Mouse (Mus musculus): Measurements from ENCODE around the gene Pam.

Pam gene

DNA sequence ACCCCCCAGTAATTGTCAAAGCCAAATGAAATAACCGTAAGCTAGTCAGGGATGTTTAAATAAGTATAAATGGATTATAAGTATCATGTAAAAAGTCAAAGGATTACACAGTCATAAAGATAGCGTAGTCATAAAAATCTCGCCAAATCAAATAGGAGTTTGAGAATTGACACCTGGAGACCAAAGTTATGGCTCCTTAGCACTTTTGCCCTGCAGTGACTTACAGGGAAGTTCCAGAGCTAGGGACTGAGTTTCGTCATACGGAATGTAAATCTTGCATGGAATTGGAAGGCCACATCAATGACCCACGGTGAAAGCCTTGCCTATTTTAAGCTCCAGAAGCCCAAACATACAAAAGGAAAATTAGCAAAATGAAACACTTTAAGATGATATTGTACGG lies 192.6 kb downstream of the Pam start:
- DNase-seq, result no peak

- no peak for DNase-seq
These were observed 194.8 kb downstream of the Pam start for GRCm38 (mm10) chr1:97900559-97901153.

DNA sequence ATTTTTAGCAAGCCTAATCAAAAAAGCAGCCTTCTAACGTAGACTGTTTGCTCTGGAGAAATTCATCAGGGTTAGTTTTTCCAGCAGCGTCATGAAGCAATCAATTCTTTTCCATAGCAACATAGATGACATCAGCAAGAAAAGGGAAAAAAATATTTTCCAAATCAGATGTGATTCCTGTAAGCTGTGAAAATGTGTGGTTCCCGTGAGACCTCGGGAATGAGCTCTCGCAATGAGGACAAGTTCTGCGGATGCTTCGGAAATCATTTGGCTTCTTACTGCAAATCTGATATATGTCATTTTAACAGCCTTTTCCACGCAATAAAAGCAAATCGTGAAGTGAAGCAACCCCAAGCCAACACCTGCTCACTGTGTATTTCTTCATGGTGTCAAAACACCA lies 207.9 kb downstream of the Pam start:
- no peak for DNase-seq

GRCm38 (mm10) chr1:97883498-97883897 lies 211.9 kb downstream of the Pam start:
- no peak for DNase-seq

- no peak for DNase-seq
These were observed 218.4 kb downstream of the Pam start for GRCm38 (mm10) chr1:97877037-97877436.

DNA sequence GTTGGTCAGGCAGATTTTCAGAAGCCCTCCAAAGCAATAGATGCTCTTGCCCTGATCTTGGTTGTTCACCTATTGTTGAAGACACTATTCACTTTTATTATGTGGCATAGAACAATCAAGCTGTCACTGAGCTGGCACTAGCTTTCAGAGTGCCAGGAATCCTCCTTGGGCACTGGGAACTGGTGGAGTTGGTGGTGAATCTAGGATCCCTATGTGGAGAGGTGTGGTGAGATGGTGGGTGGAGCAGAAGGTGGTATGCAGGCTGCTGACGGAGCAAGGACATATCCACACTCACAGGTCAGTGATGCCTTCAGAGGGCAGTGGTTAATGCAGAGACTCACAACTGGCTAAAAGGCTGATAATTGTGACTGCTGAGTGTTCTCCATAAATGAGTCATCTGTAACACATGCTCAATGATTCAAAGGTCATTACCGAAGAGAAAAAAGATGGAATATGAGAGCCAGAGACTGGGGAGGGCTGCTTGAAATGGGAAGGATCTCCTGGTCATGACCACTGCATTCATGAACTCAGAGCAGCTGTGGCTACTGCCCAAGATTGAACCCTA lies 221.9 kb downstream of the Pam start:
- no peak for DNase-seq

GRCm38 (mm10) chr1:97872493-97872892 lies 223.0 kb downstream of the Pam start:
- DNase-seq, result no peak

DNA sequence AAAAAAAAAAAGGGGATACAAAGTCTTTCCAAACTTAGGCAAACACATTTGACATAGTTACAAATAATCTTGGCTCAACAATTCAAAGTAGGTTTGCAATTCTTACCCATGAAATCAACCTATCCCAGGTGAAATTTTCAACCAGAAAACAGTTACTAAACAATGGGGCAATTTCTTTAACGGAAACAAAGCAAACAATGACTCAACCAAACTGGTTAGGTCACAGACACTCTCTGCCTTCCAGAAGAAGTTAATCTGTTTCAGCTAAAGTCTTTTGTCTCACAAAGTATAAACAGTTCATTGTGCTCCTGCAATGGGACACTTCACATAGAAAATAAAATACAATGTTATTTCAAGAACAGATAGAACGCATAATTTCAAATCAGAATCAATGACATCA lies 223.4 kb downstream of the Pam start:
- DNase-seq, result no peak

DNA sequence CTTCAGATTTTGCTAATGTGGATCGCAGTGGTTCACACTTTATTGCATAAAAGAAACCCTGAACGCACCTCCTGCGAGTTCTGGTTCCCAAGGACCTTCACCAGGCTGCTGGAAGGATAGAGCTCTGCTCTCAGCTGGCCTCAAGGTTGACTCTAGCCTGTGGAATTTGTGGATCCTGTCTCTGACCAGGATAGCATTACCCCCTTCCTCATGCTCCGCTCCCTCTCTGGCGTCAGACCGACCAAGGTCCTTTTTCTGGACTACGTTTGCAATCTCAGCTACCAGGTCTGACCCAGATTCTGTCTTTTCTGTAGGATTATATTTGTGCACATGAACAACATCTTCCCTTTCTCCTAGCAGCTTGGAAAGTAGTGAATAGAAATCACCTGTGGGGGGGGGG lies 231.3 kb downstream of the Pam start:
- no peak for DNase-seq

- DNase-seq, result no peak
These were observed 232.3 kb downstream of the Pam start for GRCm38 (mm10) chr1:97863140-97863539.

GRCm38 (mm10) chr1:97862734-97863133 lies 232.7 kb downstream of the Pam start:
- DNase-seq, result no peak

GRCm38 (mm10) chr1:97854256-97854655 lies 241.2 kb downstream of the Pam start:
- no peak for DNase-seq

DNA sequence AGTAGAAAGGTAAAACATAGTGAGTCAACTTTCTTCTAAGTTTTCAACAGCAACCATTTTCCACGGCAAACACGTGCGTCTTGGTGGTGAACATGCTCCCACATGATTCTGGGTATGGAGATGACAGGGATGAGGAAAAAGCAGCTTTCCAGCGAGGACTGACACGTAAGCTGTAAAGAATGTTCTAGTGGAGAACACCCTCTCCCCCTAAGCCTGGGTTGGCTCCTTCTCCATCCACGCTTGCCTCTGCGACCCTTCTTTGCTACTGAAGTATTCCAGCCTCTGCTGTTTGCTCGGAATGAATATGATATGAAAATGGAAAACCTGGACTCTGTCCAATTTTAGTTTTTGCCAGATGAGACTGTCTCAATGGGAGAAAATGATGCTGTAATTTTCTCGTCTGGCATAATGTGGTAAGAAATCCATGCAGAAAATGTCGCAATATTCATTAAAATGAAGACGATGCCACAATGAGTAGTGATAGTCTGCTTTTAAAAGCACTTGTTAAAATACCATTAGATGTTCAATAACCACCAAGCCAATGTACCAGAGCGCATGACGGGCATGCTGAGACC lies 243.8 kb downstream of the Pam start:
- no peak for DNase-seq

DNA sequence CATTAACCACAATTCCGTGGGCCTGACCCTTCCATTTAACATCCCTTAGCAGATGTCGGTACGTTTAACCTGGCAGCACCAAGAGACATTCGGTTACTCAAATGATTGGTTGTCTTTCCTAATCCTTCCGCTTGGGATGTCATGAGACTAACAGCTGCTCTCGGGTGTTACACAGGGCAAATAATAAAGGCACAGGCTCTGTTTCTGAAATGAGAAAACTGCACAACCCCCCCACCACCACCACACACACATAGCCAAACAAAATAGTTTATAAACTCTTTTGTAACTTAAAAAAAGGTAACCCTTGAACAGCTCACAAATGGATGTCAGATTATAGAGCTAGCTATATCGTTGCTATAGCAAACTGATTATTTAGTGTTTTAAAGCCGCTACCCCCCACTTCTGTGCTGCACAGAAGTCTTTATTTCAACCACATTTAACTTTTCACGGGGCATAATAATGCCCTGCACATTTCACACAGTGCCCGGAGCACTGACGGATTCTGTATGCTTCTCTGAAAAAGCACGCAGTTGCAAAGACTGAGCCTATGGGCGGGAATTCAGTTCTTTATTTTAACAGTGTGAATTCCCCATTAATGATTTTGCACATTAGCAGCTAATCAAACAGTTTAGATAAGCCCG lies 246.7 kb downstream of the Pam start:
- no peak for DNase-seq

- no peak for DNase-seq
These were observed 252.0 kb downstream of the Pam start for GRCm38 (mm10) chr1:97843220-97843992.

DNA sequence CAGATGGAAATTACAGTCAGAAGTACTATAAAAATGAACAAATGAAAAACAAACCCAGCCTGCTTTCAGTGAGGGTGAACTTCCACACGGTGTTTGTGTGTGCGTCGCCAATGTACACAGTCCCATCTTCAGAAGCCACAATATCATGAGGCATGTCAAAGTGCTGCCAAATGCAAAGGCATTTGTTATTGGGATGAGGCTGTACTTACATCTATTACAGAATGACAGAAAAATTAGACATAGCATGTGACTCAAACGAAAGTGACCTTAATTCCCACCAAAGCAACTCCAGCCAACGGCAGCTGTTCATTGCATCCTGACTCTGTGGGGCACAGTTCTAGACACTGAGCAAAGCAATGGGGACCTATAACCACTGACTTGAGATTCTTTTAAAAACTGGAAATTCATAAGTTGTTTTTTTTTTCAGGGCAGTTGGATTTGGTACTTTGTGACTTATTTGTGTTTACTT lies 261.1 kb downstream of the Pam start:
- no peak for DNase-seq

DNA sequence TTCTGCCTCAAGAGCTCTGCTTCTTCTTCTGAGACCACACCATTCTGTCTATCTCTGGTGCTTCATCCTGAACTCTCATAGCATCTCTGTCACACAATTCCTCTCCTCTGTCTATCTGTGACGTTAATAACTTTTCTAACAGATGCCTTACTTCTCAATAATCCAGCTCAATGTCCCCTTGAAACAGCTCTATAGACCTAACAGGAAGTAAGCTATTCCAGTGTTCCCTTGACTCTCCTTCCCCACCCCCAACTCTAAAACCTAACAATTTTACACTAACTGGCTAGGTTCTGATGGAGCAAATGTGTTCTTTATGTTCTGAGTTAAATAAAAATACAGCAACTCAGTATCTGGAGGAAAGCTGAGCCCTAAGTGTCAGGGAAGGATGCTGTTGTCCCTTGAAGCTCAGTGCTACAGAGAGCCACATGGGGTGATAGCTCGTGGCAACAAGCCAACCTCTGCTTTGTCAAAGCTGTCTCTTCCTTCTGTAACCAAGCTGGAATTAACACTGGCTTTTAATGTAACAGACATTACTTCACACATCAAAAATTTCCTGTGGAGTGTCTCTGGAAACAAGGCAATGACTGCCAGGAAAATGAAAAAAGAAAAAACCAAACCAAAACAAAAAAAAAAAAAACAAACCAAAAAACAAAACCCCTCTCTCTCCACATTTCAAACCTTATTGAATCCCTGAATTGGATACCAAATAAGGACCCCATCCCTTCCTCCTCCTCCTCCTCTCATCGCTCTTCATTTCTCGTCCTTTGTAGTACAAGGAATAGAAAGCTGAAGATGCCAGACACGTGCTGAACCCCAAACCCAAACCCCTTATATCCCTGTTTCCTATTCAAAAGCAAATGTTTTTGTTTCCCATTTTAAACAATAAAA lies 261.7 kb downstream of the Pam start:
- DNase-seq, result no peak

DNA sequence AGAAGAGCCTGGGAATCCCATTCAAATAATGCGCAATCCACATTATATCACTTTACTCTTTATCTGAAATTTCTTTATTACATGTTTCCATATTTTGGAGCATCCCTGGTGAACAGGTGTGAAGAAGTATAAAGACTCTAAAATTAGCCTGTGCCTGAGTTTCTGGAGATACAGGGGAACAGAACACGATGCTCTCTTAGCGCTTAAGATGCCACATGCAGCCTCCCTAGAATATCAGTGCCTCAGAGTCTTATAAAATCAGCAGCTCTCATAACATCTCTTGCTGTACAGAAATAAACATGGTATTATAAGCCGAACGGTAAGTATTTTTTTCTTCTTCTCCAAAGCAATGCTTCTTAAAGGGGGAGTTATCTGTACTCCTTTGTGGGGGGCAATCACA lies 267.4 kb downstream of the Pam start:
- DNase-seq, result no peak

DNA sequence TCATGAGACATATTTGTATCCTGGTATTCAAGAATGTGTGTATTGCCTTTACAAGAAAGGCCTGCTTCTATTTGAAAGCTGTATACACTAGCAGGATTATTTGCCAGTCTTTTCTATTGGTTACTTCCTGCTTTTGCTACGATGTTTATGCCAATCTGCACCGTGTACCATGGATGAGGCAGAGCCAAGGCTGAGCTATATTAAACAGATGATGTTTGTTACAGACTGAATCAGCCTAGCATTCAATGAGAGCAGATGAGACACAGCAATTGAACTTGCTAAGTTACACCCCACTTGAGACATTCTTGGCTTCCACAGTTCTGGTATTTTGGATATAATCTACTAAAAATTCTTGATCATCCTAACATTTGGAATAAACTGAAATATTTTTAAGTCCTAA lies 267.9 kb downstream of the Pam start:
- DNase-seq, result no peak

- no peak for DNase-seq
These were observed 272.5 kb downstream of the Pam start for GRCm38 (mm10) chr1:97822904-97823303.

GRCm38 (mm10) chr1:97822203-97822602 lies 273.2 kb downstream of the Pam start:
- DNase-seq, result no peak

DNA sequence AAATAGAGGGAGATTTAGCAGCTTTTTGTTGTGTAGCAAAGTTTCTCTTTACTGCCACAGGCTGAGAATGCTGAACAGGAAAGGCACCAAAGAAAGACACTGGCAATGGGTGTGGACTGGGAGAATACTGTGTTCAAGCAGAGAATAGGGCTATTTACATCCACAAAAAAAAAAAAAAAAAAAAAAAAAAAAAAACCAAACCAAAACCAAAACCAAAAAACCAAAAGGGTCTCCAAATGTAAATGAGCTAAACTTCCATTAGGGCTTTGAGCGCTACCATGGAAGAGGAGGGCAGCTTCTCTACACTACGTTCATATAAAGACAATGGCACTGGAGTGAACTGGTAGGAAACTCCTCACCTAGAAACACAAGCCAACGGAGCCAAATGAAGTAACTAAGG lies 274.2 kb downstream of the Pam start:
- no peak for DNase-seq

All from thymus, adult 18-20 months (tissue).